Mouse (Mus musculus) liver, embryonic 14.5 days (tissue): Measurements from ENCODE around the gene Siglecf. TPM values are rescaled to one million over a fixed set of nuclear protein-coding genes. Genes with fewer than 3 reads are reported as not detected.
A peak's percentile ranks its signal among the peaks of the same experiment; 100 is the strongest.

Source experiments
- ATAC-seq: fragments of 200-750 bp; cut with Nextera tagmentation; 2 replicates; pipeline ENCODE4 v1.8.0; 2017; ENCODE audit warnings: moderate number of reproducible peaks, mild to moderate bottlenecking, moderate library complexity; ENCODE audit not compliant: insufficient read depth
- DNase-seq, 3 experiments: peaks; one replicate each; pipeline ENCODE4 v3.0.0-alpha.2; 2012 to 2013; ENCODE audit warnings: low read depth in 3 of 3, low spot score in 3 of 3
- H3K27ac ChIP-seq: fragments of 300-500 bp; sonication (generic); 2 replicates; pipeline ENCODE4 v1.5.1; 2014; ENCODE audit warnings: moderate library complexity, mild to moderate bottlenecking, control low read depth, inconsistent platforms
- H3K27me3 ChIP-seq: fragments of 300-500 bp; sonication (generic); 2 replicates; pipeline ENCODE4 v1.6.1; 2014; ENCODE audit warnings: mild to moderate bottlenecking, low read length, moderate library complexity; ENCODE audit not compliant: control insufficient read depth, insufficient read depth
- H3K36me3 ChIP-seq: fragments of 300-500 bp; sonication (generic); replicated peaks from 2 replicates; pipeline ENCODE4 v1.6.1; 2014; ENCODE audit warnings: low read depth; ENCODE audit not compliant: control insufficient read depth, insufficient read depth
- H3K4me1 ChIP-seq, 2 experiments: fragments of 200-500 bp in 1 of 2; fragments of 300-500 bp in 1 of 2; sonication (generic) in 1 of 2; replicated peaks; 2 replicates each; pipeline ENCODE4 v1.6.1; 2012 to 2014; ENCODE audit warnings: antibody characterized with exemption in 1 of 2, inconsistent platforms in 1 of 2, low read length in 1 of 2; ENCODE audit not compliant: control insufficient read depth in 2 of 2, insufficient read depth in 2 of 2
- H3K4me2 ChIP-seq: fragments of 300-500 bp; sonication (generic); 2 replicates; pipeline ENCODE4 v1.6.1; 2014; ENCODE audit warnings: low read depth, mild to moderate bottlenecking, control low read depth, moderate library complexity
- H3K4me3 ChIP-seq, 2 experiments: fragments of 200-500 bp in 1 of 2; fragments of 300-500 bp in 1 of 2; sonication (generic) in 1 of 2; 2 replicates each; pipeline ENCODE4 v1.5.1; 2012 to 2014; ENCODE audit warnings: low read depth in 2 of 2, low read length in 2 of 2, mild to moderate bottlenecking in 2 of 2, control low read depth in 1 of 2, inconsistent platforms in 1 of 2, moderate library complexity in 1 of 2; ENCODE audit not compliant: insufficient read depth in 1 of 2
- H3K9ac ChIP-seq: fragments of 300-500 bp; sonication (generic); replicated peaks from 2 replicates; pipeline ENCODE4 v1.6.1; 2014; ENCODE audit warnings: mild to moderate bottlenecking, control low read depth, moderate library complexity
- H3K9me3 ChIP-seq: fragments of 300-500 bp; sonication (generic); 2 replicates; pipeline ENCODE4 v1.6.1; 2016; ENCODE audit warnings: low read length, mixed read lengths; ENCODE audit not compliant: control insufficient read depth
- CTCF ChIP-seq: IDR thresholded peaks from 2 replicates; pipeline ENCODE4 v1.5.1; 2016; ENCODE audit warnings: antibody characterized with exemption, low read depth, control low read depth
- EP300 ChIP-seq: IDR thresholded peaks from 2 replicates; pipeline ENCODE4 v1.6.1; 2016; ENCODE audit warnings: antibody characterized with exemption, low read depth
- WGBS: fragments of 180-500 bp; shearing (Covaris S2); extraction: QIAGEN DNeasy Blood & Tissue Kit; methylation state at CpG from one replicate; pipeline ENCODE4 v1.1.7; 2014; ENCODE audit not compliant: insufficient replicate concordance; 5-methylcytosine and 5-hydroxymethylcytosine counted together
- polyA plus RNA-seq, 2 experiments: library from polyadenylated mRNA; depleted of rRNA in 1 of 2; stranded (reverse) in 1 of 2; unstranded in 1 of 2; fragments of >200 nt; fragmentation: Nextera tagmentation in 1 of 2; extraction: Ambion mirVana in 1 of 2; gene quantifications; 2 replicates each; pipeline versions ENCODE4 v1.2.1 to v1.2.3; 2012 to 2014

Gene Siglecf
- polyA plus RNA-seq, 2 experiments = 1.3 to 2.0 TPM

- peak within 1 kb of the TSS; percentile 38 for H3K27ac ChIP-seq
- DNase-seq (peak; percentile 82 to 87 (median 85)), ATAC-seq (peak; percentile 89)
- H3K27me3 ChIP-seq = no peaks in the 10 kb centered on the region
- H3K9ac ChIP-seq = peak within 1 kb of the TSS; percentile 71
- no peak for TF ChIP-seq EP300
- no peak for TF ChIP-seq CTCF
- H3K4me3 ChIP-seq = peak within 1 kb of the TSS; percentile 69 to 95
- no peaks in the 10 kb centered on the region for H3K9me3 ChIP-seq
- under 1% methylated on average over 33 of the region's 33 CpGs for WGBS
- peaks cover 7 to 16% of the 10 kb centered on the region in 2 experiments for H3K4me1 ChIP-seq
- peak within 1 kb of the TSS; percentile 64 for H3K4me2 ChIP-seq
- no peaks in the 10 kb centered on the region; the same call in 1 of the 2 replicates for H3K36me3 ChIP-seq
Observed at GRCm38 (mm10) chr7:43313013-43313428, 38.1 kb upstream of the Siglecf start, which contains the start of gene Zfp715. Gene Zfp715 (minus strand): TSS chr7:43313294.

GRCm38 (mm10) chr7:43326223-43326780 lies 24.8 kb upstream of the Siglecf start:
- TF ChIP-seq EP300 (no peak), CTCF (no peak)
- ATAC-seq (no peak), DNase-seq (no peak)
- H3K9ac ChIP-seq = no peak overlapping the region
- H3K9me3 ChIP-seq = no peaks in the 10 kb centered on the region
- H3K4me2 ChIP-seq = no peak overlapping the region
- H3K27me3 ChIP-seq = no peaks in the 10 kb centered on the region
- H3K4me3 ChIP-seq = no peak overlapping the region
- H3K4me1 ChIP-seq = no peaks in the 10 kb centered on the region
- no peaks in the 10 kb centered on the region for H3K36me3 ChIP-seq
- no peak overlapping the region for H3K27ac ChIP-seq
- WGBS = 48% methylated on average over 10 of the region's 10 CpGs

DNA sequence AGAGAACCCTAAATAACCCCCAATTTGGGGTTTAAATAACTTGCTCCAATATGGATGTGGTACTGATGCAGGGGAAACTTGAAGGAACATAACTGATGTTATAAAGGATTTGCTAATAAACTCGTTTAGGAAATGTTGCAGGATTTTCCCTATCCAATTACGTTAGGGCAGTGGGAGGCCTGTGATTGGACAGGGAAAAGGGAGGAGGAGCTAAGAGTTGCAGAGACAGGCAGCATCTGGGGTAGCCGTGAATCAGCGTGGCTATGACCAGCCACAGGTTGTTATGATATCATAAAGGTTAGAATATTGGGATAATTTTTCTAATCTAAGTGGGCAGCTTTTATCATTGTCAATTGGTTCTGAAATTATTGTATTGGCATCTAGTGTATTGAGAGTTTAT lies 23.0 kb upstream of the Siglecf start:
- Histone ChIP-seq H3K4me2 (no peak overlapping the region), H3K36me3 (no peaks in the 10 kb centered on the region), H3K4me1 (no peaks in the 10 kb centered on the region), H3K9ac (no peak overlapping the region), H3K9me3 (no peaks in the 10 kb centered on the region), H3K27me3 (no peaks in the 10 kb centered on the region), H3K4me3 (no peak overlapping the region), H3K27ac (no peak overlapping the region)
- DNase-seq = no peak
- WGBS = 44% methylated on average over 4 of the region's 4 CpGs
- TF ChIP-seq CTCF = no peak
- no peak for TF ChIP-seq EP300
- ATAC-seq = no peak

- H3K36me3 ChIP-seq = no peaks in the 10 kb centered on the region
- no peak overlapping the region for H3K4me3 ChIP-seq
- no peaks in the 10 kb centered on the region for H3K4me1 ChIP-seq
- H3K9ac ChIP-seq = no peak overlapping the region
- H3K27me3 ChIP-seq = no peaks in the 10 kb centered on the region
- DNase-seq (no peak), ATAC-seq (no peak)
- WGBS = 13% methylated on average over 6 of the region's 7 CpGs
- TF ChIP-seq CTCF = peak; percentile 57
- no peak for TF ChIP-seq EP300
- no peak overlapping the region for H3K27ac ChIP-seq
- no peak overlapping the region for H3K4me2 ChIP-seq
- no peaks in the 10 kb centered on the region for H3K9me3 ChIP-seq
Observed at GRCm38 (mm10) chr7:43333203-43333602, 17.9 kb upstream of the Siglecf start.

DNA sequence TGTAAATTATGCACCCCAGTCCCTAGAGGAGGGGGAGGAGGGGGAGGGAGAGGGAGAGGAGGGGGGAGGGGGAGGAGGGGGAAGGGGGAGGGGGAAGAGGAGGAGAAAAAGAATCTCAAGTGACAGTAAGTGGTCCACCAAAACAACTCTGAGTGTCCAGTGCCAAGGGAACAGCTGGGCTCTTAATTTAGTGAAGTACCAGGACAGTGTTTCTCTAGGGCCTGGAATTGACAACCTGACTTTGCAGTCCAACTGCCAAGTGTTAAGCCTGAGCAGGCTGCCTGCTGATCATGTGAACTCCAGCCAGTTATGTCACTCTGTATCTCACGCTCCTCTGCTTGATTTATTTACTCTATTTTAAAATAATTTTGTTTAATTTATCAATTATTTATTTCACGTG lies 17.2 kb upstream of the Siglecf start:
- no peak overlapping the region for H3K9ac ChIP-seq
- 52% methylated on average over 2 of the region's 2 CpGs for WGBS
- DNase-seq (no peak), ATAC-seq (no peak)
- no peak for TF ChIP-seq CTCF
- no peak for TF ChIP-seq EP300
- H3K27me3 ChIP-seq = no peaks in the 10 kb centered on the region
- H3K36me3 ChIP-seq = no peaks in the 10 kb centered on the region
- H3K27ac ChIP-seq = no peak overlapping the region
- no peaks in the 10 kb centered on the region for H3K9me3 ChIP-seq
- H3K4me1 ChIP-seq = no peaks in the 10 kb centered on the region
- H3K4me3 ChIP-seq = no peak overlapping the region
- H3K4me2 ChIP-seq = no peak overlapping the region
